Mouse (Mus musculus) 3134 (cell line): ENCODE results near the gene Plxna2.

Experiments used
- DNase-seq: peaks from one replicate; pipeline ENCODE4 v3.0.0-alpha.2; 2011; ENCODE audit warnings: low spot score; ENCODE audit not compliant: insufficient read length; ENCODE audit errors: extremely low read depth

The Plxna2 gene

GRCm38 (mm10) chr1:194658459-194659160 is 40.6 kb downstream of the Plxna2 start:
- DNase-seq = peak; percentile 68

GRCm38 (mm10) chr1:194660426-194661119 is 42.6 kb downstream of the Plxna2 start:
- peak; percentile 64 for DNase-seq

DNA sequence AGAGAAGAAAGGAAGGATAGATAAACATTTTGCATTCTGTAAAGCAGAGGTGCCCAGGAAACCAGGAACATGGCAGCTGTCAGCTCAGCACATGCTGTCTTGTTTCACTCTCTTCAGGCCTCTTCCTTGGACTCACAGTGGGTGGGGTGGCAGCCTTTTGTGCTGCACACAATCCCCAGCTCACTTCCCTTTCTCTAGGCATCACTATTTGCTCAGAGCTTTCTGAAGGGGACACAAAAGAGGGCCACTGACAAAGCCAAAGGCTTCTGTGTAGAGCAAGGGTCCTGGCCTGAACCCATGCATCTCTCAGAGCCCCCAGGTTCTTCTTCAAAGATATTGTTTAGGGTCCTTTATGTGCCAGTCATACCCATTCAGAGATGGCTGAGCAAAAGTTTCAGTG is 45.0 kb downstream of the Plxna2 start:
- DNase-seq = no peak

- no peak for DNase-seq
Observed at GRCm38 (mm10) chr1:194665715-194666114, 47.7 kb downstream of the Plxna2 start.

GRCm38 (mm10) chr1:194671783-194672524 is 53.9 kb downstream of the Plxna2 start:
- peak; percentile 62 for DNase-seq

DNA sequence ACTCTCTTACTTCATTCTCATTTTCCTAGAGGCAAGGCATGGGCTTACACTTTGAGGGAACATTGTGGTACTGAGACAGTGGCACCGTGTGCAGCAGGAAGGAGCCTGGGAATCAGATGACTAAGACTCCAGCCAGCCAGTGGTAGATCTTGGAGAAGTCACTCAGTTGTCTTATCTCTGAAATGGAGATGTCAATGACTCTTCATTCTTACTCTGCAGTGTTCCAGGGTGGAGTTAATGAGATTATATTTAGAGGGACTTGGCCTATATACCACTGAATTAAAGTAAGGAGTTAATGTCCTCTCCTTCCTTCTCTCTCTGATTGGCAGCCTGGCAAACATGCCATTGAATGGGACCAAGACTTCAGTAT is 54.5 kb downstream of the Plxna2 start:
- DNase-seq = no peak

- DNase-seq = no peak
Observed at GRCm38 (mm10) chr1:194673229-194673628, 55.2 kb downstream of the Plxna2 start.

- DNase-seq = no peak
Observed at GRCm38 (mm10) chr1:194675106-194675890, 57.3 kb downstream of the Plxna2 start.

GRCm38 (mm10) chr1:194675891-194676200 is 57.8 kb downstream of the Plxna2 start:
- DNase-seq = peak; percentile 55

DNA sequence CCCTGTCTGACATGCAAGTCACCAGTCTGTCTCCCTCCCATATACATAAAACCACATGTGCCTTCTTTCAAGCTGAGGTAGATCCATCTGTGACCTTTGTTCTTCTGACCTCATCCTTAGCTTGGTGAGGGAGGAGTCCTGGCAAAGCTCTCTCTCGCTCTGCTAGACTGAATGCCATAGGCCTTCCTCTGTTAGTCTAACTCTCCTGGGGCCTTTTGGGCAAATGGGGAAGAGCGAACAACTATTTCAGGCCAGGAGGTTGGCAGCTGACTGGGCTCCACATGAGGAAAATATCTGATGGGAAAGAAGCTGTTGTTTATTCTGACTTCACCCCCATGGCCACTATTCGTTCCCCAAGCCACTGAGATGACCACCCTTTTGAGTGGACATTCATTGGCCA is 59.9 kb downstream of the Plxna2 start:
- DNase-seq = peak; percentile 62

DNA sequence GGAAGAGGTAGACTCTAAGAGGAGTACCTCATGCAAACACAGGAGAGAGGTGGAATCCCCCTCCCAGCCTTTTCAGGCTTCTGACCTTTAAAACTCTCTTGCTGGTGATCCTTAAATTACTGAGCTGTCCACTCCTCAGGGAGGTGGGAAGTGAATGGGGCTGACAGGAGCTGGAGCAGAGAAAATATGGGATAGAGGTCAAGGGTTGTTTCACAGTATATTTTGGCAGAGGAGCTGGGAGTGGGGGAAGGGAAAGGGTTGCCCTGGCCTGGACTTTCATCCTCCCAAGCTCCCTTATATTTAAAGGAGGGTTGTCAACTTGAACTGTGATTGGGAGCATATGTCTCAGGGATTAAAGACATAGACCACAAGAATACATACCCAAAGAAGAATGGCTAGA is 61.1 kb downstream of the Plxna2 start:
- no peak for DNase-seq

GRCm38 (mm10) chr1:194680136-194680535 is 62.1 kb downstream of the Plxna2 start:
- DNase-seq = no peak

- DNase-seq = peak; percentile 11
Observed at GRCm38 (mm10) chr1:194682021-194682420, 64.0 kb downstream of the Plxna2 start.

DNA sequence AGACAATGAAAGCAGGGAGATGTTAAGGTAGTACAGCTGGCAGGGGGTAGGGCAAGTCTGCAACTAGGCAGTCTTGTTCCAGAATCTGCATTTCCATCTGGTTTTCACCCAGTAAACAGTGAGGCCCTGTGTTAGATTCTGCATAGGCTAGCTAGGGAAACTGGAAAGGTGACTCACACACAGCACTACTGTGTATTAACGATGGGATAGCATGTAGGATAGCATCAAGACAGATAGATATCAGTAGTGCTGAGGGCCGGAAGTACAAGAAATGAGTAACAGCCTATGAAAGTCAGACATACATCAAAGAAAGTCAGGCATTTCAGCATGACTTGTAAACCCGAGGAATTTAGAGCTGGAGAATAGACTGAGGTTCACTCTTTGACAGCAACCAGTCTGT is 65.1 kb downstream of the Plxna2 start:
- no peak for DNase-seq

DNA sequence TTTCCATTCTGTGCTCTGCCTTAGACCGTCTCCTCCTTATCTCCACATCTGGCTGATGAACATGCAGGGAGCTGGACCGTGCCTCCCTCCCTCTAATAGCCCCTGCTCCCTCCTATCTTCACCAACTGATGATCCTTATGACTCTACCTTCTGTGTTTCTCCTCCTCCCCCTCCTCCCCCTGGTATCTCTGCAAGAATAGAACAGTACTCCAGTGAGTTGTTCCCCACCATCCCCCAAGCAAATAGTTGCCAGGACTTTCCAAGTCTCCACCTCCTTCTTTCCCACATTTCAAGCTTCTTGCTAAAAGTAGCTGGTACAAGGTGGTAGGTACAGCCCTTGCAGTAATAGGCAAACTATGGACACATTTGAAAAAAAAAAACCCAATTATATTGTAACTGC is 67.9 kb downstream of the Plxna2 start:
- no peak for DNase-seq

- no peak for DNase-seq
Observed at GRCm38 (mm10) chr1:194687746-194688145, 69.7 kb downstream of the Plxna2 start.

GRCm38 (mm10) chr1:194688161-194688560 is 70.1 kb downstream of the Plxna2 start:
- no peak for DNase-seq

DNA sequence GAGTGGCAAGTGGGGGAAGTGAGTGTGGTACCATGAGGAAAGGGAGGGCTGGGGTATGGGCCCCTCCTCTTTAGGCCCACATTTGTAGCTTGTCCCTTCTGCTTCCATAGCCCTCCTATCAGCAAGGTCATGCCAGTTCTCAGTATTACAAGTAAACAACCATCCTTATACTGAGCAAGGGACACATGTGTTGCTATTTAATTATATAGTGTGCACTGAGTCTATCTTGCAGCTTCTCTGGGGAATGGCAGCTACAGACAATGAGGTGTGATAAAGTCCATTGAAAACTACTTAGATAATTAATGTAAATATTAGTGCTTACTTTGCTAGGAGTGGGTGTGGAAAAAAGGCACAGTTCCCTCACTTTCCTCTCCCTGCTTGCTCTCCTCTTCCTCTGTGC is 75.0 kb downstream of the Plxna2 start:
- no peak for DNase-seq

DNA sequence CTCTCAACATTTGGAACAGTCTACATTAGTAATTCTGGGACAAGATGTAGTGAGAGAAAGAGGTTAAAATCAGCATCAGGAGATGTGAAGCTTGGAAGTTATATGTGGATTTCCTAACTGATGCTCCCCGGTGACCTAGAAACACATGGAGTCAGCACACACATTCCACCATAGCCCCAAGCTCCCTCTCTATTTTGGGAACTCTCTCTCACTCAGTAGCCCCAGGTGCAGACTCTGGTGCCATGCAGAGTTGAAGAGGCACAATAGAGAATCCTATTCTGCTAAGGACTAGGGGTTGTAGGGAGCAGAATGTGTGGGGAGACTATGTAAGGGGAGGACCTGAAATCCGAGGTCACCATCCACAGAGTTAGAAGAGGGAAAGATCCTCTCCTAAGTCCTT is 75.5 kb downstream of the Plxna2 start:
- no peak for DNase-seq

GRCm38 (mm10) chr1:194694805-194695204 is 76.8 kb downstream of the Plxna2 start:
- no peak for DNase-seq

DNA sequence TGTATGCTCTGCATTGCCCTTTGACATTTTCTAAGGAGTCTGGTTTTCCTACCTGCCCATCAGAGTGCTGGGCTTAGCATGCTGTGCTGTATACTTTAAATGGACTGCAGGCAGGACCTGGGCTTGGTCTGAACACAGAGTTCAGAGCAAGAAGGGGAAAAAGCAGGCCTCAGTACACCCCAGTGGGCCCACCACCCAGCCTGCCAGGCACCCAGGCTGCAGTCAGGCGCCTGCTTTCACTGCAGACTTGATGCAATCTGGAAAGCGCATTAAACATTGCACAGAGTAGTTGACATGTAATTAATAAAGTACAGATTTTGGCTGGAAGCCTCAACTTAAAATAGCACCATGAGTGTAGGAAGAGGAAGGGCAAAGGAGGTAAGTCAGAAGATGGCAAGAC is 79.4 kb downstream of the Plxna2 start:
- DNase-seq = no peak
